Mouse (Mus musculus) brain, embryonic 18.5 days (tissue): ENCODE data around the gene Adamts4.

Experiments used
- DNase-seq: peaks from one replicate; pipeline ENCODE4 v3.0.0-alpha.2; 2012; ENCODE audit warnings: low read depth, low spot score

The Adamts4 gene

DNA sequence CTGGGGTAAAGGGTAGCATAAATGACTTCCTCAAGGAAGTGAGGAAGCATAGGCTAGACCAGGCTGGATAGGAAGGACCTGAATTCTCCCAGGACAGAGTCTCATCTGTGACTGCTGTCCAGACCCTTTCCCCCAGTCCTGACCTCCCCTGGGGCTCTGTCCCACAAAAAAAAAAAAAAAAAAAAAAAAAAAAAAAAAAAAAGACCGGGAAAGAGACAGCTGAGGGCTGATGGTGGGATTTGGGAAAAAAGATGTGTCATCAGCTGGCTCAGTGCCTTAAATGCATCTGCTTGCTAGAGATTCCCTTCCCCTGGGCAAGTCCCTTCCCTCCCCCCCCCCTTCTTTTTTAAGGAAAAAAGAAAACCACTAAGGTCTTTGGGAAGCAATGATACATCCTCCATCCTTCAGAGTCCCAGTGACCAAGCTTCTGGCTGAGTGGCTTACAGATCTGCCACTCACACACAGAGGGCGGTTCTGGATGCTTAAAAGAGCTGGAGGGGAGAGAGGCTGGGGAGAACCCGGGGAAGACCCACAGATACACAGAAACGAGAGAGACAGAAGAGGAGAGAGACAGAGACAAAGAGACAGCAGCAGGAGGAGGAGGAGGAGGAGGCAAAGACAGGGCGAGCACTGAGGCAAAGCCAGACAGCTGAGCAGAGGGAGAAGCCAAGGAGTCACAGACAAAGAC is at the start of gene Adamts4:
Adamts4 (plus strand) TSS at position 509 of the 688 bp plus-strand sequence.
- no peak for DNase-seq

DNA sequence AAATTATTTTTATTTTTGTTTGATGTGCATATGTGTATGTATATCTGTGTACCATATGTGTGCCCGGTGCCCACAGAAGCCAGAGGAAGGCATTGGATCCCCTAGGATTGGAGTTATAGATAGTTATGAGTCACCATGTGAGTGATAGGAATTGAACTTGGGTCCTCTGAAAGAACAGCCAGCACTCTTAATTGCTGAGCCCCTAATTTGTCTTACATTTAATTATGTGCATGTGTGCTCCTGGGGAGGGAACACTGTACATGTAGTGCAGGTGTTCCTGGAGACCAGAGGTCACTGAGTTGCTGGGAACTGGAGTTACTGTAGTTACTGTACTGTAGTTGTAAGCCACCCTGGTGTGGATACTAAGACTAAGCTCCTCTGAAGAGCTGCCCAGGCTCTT is 49.5 kb upstream of the Adamts4 start:
- DNase-seq = no peak

DNA sequence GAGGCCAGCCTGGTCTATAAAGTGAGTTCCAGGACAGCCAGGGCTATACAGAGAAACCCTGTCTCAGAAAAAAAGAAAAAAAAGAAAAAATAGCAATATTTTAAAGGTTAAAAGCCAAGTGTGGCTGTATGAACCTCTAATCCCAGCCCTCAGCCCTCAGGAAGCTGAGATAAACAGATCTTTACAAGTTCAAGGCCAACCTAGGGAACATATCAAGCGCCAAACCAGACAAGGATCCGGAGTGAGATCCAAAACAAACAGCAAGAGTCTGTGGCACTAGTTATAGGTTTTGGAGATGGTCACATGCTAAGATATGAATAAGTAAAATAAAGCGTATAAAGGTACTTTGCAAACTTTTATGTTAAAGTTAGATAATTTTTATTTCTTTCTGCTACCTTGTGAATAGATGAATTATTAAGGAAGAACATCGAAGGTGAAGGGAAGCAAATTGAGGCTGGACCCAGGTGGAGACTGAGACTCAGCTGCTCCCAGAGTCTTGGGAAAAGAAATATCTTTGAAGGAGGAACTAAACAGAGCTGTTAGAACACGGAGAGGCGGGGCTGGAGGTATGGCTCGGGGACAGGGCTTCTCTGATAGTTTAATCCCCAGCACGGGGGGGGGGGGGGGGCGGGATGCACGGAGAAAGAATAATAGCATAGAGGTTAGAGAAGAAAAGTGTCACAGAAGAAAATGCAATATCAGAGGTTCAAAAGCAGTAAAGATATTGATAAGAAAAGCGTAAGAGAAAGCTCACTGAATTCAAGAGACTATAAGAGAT is 46.6 kb upstream of the Adamts4 start:
- no peak for DNase-seq

DNA sequence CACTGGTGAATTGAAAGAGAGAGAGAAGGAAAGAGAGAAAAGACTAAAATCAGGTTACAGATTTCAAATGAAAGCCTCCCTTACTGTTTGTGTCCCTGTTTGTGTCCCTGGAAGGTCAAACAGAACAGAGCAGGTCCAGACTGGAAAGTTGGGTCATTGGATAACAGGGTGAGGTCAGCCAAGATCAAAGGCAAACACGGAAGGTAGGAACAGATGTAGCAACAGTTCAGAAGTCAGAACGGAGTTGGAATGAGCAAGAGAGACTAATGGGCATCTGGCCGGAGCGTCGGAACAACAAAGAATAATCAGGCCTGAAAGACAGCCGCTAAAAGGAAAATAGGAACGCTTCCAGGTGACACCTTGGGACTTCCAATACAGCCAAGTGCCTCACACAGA is 46.0 kb upstream of the Adamts4 start:
- no peak for DNase-seq

DNA sequence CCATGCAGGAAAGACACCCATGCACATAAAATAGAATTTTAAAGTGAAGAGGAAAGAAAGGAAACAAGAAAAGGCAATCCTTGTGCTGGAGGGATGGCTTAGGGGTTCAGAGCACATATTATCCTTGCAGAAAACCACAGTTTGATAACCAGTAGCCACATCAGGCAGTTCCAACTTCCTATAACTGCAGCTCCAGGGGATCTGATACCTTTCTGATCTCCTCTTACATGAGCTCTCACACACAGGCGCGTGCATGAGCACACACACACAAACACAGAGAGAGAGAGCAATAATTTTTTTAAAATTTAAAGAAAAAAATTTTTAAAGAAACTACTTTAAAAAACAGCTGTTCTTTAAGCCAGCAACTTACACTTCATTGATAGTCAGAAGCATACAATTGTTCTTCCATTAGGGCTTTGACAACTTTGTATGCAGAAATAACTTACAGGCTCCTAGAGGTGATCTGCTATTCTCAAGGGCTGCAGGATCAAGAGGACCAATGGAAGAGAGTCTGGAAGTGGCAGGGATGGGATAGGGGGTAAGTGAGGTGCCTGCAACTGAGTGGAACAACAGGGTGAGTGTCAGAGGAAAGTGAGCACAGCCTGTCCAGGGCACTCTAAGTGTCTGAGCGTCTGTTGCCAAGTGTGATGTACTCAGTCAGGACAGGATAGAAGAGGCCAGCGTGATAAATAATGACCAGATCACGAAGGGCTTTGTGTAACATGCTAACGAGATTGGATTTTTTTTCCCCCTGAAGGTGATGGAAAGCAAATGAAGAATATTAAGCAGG is 44.3 kb upstream of the Adamts4 start:
- DNase-seq = no peak

DNA sequence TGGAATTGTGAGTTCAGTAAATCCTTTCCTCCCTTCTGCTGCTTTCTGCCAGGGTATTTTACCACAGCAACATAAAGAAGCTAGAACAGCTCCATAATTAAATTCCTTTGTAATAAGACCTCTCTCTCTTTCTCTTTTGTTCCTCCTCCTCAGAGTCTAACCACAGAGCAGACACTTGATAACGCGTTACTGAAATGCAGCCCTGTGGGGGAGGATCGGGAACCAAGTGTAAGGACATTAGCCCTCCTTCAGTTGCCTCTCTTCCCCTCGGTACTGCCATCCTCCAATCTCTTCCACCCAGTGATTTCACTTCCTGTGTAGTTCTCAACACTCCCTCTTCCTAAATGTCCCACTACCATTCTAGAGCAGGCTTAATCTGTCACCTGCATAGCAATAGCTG is 40.8 kb upstream of the Adamts4 start:
- no peak for DNase-seq

DNA sequence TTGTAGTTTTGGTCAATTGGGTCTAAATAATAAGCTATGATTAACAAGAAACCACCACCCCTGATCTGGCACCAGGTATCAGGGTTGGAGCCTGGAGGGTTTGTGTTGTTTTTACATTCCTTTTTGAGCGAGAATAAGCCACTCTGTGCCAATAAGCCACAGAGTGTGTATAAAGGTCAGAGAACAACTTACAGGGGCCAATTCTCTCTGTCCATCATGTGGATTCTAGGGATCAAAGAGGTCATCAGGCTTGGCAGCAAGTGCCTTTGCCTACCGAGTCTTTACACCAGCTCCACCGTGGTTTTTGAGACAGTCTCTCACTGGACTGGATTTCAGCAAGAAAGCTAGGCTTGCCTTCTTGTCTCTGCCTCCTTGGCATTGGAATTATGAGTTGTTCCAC is 37.4 kb upstream of the Adamts4 start:
- DNase-seq = no peak

DNA sequence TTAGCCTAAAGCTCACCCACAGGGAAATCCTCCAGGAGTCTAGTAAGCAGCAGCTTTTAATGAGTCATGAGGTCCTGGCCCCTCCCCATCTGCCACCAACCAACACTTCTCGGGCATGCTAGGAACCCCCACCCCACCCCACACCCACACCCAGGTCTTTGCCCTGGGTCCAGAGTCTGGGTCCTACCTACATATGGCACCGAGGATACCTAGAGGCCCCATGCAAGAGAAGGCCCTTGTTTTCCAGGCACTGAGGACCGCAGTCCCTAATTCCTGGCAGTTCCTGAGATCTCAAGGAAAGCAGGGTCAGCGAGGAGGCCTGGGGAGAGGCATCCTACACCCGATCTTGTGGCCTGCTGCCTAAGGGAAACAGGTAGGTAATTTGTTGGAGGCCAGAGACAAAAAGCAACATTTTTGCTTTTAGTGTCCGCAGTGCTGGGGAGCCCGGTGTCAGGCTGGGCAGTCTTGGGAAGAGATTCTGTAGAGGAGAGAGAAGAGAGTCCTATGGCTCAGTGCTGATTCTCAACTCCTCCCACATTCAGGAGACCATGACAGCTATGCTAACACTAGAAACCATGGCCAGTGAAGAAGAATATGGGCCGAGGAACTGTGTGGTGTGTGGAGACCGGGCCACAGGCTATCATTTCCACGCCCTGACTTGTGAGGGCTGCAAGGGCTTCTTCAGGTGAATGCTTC is 36.3 kb upstream of the Adamts4 start, which contains the start of gene Nr1i3:
Nr1i3 (plus strand) TSS at position 170 of the 696 bp plus-strand sequence.
- DNase-seq = no peak

DNA sequence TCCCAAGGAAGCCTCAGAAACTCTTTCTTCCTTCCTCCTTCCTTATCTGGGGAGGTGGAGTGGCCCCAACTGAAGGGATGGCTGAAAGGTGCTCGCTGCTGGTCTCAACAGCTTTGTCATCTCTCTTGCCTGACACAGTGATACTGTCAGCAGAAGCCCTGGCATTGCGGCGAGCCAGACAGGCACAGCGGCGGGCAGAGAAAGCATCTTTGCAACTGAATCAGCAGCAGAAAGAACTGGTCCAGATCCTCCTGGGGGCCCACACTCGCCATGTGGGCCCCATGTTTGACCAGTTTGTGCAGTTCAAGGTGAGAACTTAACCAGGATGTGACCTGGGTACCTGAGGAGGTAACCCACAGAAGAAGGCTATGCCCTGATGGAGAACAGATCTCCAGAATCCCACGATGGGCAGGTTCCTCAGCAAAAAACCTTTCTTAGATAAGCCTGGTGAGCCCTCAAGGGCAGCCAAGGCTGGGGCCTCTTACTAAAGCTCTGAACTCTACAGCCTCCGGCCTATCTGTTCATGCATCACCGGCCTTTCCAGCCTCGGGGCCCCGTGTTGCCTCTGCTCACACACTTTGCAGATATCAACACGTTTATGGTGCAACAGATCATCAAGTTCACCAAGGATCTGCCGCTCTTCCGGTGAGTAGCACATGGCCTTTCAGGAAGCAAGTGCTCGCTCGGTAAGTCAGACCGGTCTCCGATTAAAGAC is 33.8 kb upstream of the Adamts4 start:
- DNase-seq = no peak

DNA sequence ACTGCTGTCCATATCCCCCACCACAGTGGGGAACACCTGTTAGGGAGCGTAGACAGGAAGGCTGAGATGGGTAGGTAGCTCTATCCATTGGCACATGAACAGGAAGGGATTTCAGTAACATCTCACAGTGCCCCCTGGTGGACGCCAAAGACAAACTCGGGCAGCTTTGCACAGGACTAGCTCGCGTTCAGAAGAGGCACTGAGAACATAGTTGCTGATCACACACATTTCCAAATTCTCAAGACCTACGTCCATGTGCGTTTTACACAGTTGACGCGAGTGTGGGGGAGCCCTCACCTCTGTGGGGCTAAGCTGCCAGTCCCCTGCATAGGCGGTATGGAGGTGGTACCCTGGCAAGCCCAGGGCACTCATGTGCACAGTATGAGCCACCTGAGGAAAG is 29.4 kb upstream of the Adamts4 start:
- DNase-seq = peak; percentile 45

DNA sequence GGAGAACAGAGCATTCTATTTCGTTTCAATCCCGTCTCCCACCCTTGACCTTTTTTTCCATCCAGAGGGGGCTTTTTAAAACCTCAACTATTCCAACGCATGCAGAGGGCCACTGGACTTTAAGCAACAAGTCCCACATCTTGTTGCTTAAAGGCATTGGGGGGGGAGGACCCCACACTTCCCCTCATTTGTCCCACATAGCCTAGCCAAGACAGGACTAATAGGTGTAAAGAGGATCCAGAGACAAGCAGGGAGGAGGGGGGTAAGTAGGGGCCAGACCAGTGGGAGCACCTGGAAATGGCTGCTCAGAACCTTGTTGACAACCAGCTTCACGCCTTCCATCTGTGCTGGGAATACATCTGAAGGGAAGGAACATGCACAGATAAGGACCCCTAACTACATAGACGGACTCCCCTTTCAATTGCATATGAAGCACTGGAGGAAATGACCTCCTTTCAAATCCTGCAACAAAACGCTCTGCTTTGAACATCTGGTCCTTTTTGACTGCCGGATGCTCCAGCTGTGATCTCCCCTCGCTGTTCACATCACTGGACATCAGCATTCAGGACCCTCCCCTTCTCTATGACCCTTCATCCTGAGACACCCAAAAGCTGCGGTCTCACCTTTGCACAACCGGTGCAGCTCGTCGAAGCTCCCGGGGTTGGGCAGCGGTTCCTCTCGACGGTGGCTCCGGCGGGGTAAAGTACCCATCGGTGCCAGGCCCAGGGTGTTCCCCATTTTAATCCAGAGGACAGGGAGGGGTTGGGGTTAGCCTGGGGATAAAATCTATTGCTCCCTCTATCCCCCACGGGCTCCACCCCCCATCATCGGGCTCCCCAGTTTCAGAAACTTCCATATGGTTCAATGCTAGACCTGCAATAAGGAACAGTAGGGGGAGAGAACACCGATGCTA is 28.7 kb upstream of the Adamts4 start:
- no peak for DNase-seq

DNA sequence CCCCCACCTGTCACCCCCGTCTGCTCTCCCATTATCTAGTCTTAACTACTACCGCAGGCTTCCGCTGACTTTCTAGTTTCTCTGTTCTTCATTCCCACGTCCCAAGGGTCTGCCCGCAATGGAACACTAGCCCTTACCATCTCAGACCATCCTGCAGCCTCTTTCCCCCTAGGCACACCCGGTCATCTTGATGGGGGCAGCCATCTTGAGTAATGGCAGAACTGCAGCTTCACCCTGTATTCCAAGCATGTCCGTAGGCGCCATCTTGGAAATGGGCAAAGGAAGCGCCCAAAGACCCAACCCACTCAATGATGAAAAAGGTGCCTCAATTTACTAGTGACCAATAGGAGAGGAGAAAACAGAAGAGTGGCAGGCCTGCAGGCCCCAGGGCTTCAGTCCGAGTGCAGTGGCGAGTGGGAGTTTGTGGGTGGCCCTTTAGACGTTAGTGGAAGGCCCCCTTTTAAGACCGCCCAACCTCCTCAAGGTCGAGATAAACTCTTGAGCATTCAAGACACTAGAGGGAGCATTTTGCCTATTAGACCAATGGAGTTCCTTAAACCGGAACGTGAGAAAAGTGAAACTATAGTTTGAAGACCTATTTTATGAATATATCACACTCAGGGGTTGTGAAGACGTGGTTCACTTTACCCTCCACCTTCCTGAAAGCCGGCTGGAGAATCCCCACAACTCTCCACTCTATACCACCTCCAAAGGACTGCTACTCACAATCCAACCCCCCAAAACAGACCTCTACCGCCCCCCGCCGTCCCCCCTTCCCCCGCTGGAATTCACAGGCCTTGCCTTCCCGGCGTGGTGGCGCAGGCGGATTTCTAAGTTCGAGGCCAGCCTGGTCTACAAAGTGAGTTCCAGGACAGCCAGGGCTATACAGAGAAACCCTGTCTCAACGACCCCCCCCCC is 27.7 kb upstream of the Adamts4 start, which contains the start of gene Tomm40l:
Tomm40l (minus strand) TSS at position 277 of the 918 bp plus-strand sequence.
- peak; percentile 98 for DNase-seq

DNA sequence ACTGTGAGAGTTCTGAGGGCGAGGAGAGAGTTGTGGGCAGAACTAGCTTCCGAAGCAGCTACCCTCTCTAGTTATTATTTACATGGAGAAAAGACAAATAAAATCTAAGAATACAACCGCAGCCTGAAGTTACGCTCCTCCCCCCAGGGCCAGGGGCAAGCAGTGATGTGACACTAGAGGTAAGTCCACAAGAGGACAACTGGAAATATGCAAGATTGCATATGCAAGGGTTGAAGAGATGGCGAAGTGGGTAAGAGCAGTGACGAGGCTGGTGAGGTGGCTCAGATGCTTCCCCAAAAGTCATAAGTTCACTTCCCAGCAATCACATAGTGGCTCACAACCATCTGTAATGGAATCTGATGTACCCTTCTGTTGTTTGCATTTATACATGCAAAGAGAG is 27.1 kb upstream of the Adamts4 start:
- DNase-seq = no peak

DNA sequence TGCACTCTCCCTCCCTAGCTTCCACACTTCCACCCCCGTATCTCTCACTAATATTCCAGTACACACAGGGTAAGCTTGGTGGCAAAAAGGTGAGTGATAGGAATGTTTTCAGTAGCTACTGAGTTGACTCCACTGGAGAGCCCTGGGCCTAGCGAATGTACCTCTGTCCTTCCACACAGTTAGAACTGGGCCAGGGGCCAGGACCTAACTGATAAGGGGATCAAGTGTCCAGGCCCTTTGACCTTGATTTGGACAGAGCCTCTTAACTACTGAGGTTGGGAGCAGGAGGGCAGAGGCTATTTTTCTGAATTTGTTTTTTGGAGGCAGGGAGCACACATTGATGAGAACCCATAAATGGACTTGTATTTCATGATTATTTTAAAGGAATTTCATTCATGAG is 26.4 kb upstream of the Adamts4 start:
- no peak for DNase-seq

DNA sequence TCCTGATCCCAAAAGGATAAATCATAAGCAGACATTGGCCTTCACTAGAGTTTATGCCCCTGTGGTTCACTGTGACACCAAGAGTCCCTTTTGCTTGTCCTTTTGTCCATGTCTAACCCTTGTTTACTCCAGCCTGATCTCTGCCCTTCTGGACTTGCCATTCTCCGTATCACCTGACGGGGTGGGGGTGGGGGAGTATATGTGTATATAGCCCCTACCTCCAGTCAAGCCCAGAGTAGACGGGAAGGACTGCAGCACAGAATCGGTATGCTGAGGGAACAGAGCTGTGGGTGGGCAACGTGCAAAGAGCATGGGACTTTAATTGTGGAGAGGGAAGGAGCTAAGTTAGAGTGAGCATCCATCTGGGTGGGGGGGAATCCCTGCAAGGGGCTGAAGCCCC is 25.4 kb upstream of the Adamts4 start, which contains the start of gene Apoa2:
Apoa2 (plus strand) TSS at position 198 of the 400 bp plus-strand sequence.
- DNase-seq = no peak

DNA sequence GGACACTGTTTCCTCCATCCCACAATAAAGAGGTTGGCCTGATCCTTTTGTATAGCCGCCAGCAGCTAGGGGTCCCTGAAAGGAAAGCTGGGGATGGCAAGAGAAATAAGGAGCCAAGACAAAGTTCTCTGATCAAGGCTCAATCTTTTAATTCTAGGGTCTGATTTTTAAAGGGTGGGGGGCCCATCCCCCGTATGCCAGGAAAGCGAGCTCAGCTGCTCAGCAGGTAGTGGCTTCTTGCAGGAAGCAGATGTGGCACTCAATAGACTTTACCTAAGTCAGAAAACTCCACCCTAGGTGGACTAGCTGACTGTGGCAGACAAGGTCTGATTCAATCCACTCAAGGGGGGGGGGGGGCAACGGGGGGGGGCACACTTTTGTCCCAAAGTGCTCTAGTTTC is 23.4 kb upstream of the Adamts4 start:
- DNase-seq = no peak

DNA sequence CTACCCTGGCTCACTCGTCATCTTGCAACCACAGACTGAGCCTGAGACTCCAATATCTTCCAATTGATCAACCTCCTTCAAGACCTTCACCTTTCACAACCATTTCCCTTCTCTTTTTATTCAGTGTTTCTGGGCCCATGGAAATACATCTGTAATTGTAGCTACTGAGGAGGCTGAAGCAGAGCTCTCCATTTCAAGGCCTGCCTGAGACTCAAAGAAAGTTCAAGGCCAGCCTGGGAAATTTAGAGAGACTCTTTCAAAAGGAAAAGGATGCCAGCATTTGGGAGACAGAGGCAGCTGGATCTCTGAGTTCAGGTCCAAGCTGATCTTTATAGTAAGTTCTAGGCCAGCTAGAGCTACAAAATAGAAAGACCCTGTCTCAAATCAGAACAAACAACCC is 22.3 kb upstream of the Adamts4 start:
- DNase-seq = no peak

DNA sequence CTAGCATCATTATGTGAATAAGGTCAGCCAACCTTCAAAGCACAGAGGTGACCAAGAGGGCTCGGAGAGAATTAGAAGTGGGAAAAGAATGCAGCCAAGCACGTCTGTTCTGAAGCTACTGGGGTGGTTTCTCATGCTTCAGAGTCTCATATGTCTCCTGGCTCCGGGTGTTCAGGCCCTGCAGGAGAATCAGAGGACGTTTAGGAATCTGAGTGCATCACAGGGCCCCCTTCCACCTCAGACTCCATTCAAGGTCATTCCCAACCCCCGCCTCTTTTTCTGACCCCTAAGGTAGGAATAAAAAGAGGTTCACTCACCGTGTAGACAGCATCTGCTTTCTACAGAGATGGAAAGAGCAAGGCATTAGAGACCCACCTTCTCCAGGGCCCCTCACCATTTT is 20.5 kb upstream of the Adamts4 start:
- DNase-seq = no peak

DNA sequence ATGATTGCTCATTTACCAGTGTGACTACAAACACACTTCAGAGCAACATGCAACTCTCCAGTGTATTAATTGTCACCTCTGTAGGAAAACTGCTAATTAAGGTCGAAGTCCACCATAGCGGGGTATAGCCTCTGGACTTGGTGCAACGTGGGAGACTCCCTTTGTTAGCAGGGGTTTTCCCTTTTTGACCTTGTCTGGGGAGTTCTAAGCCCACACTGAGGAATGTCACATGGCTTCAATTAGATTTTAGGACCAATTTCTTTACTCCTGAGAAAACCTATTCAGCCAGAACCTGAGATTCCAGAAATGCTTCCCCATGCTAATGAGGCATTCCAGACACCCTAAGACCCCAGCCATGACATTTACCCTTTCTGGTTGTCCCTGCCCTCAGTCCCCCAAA is 20.0 kb upstream of the Adamts4 start:
- DNase-seq = no peak
